Mouse (Mus musculus): ENCODE results near the gene Fbxl17. TPM values are rescaled to one million over a fixed set of nuclear protein-coding genes. Genes with fewer than 3 reads are reported as not detected.

Gene Fbxl17
- polyA plus RNA-seq, 1 experiment from 2014 or later = 7.0 TPM

GRCm38 (mm10) chr17:63158436-63158835 is 341.4 kb downstream of the Fbxl17 start:
- H3K9me3 ChIP-seq = no peaks in the 10 kb centered on the region
- no peak overlapping the region for H3K4me3 ChIP-seq (replicated peaks)
- H3K9ac ChIP-seq = no peak overlapping the region
- WGBS = 79% methylated on average over 3 of the region's 3 CpGs
- no peak overlapping the region for H3K4me2 ChIP-seq
- H3K27ac ChIP-seq = no peak overlapping the region
- H3K4me1 ChIP-seq = peaks cover 30% of the 10 kb centered on the region
- ATAC-seq (ENCODE audit: low FRiP score) = no peak
- H3K36me3 ChIP-seq (replicated peaks) = no peaks in the 10 kb centered on the region
- peaks cover 6% of the 10 kb centered on the region; the same call in 1 of the 2 replicates for H3K27me3 ChIP-seq

- H3K9me3 ChIP-seq = no peaks in the 10 kb centered on the region
- no peaks in the 10 kb centered on the region for H3K36me3 ChIP-seq (replicated peaks)
- no peak overlapping the region for H3K9ac ChIP-seq
- ATAC-seq (ENCODE audit: low FRiP score) = peak; percentile 81
- WGBS = 34% methylated on average over 6 of the region's 6 CpGs
- peaks cover 30% of the 10 kb centered on the region for H3K4me1 ChIP-seq
- no peak overlapping the region for H3K4me3 ChIP-seq (replicated peaks)
- H3K27me3 ChIP-seq = peaks cover 6% of the 10 kb centered on the region; the same call in 1 of the 2 replicates
- no peak overlapping the region for H3K4me2 ChIP-seq
- H3K27ac ChIP-seq = no peak overlapping the region
Observed at GRCm38 (mm10) chr17:63157906-63158305, 341.9 kb downstream of the Fbxl17 start.

- Histone ChIP-seq H3K27ac (no peak overlapping the region), H3K4me3 (replicated peaks) (no peak overlapping the region), H3K9me3 (no peaks in the 10 kb centered on the region), H3K9ac (no peak overlapping the region), H3K4me1 (peaks cover 26% of the 10 kb centered on the region), H3K36me3 (replicated peaks) (no peaks in the 10 kb centered on the region), H3K4me2 (no peak overlapping the region), H3K27me3 (peaks cover 6% of the 10 kb centered on the region; the same call in 1 of the 2 replicates)
- WGBS = 96% methylated on average over 7 of the region's 7 CpGs
- no peak for ATAC-seq (ENCODE audit: low FRiP score)
Observed at GRCm38 (mm10) chr17:63157019-63157418, 342.8 kb downstream of the Fbxl17 start.

GRCm38 (mm10) chr17:63146514-63146913 is 353.3 kb downstream of the Fbxl17 start:
- peaks cover 48% of the 10 kb centered on the region for H3K4me1 ChIP-seq
- peak overlapping the region; percentile 92 for H3K27ac ChIP-seq
- no peaks in the 10 kb centered on the region for H3K36me3 ChIP-seq (replicated peaks)
- H3K4me3 ChIP-seq (replicated peaks) = no peak overlapping the region
- H3K9me3 ChIP-seq = no peaks in the 10 kb centered on the region
- 0 out of 2 replicates have a peak, but pooled peaks cover 6% of the 10 kb centered on the region for H3K27me3 ChIP-seq
- no peak overlapping the region for H3K9ac ChIP-seq
- ATAC-seq (ENCODE audit: low FRiP score) = peak; percentile 52
- H3K4me2 ChIP-seq = no peak overlapping the region
- WGBS = 22% methylated on average over 2 of the region's 2 CpGs

GRCm38 (mm10) chr17:63145751-63146491 is 353.9 kb downstream of the Fbxl17 start:
- Histone ChIP-seq H3K36me3 (replicated peaks) (no peaks in the 10 kb centered on the region), H3K4me2 (peak overlapping the region; percentile 37), H3K4me3 (replicated peaks) (no peak overlapping the region), H3K27me3 (0 out of 2 replicates have a peak, but pooled peaks cover 6% of the 10 kb centered on the region), H3K27ac (peak overlapping the region; percentile 92), H3K9ac (no peak overlapping the region), H3K9me3 (no peaks in the 10 kb centered on the region), H3K4me1 (peaks cover 48% of the 10 kb centered on the region)
- peak; percentile 36 for ATAC-seq (ENCODE audit: low FRiP score)
- 11% methylated on average over 12 of the region's 12 CpGs for WGBS

GRCm38 (mm10) chr17:63145311-63145741 is 354.5 kb downstream of the Fbxl17 start:
- Histone ChIP-seq H3K4me2 (peak overlapping the region; percentile 37), H3K9ac (no peak overlapping the region), H3K36me3 (replicated peaks) (no peaks in the 10 kb centered on the region), H3K9me3 (no peaks in the 10 kb centered on the region), H3K4me1 (peaks cover 48% of the 10 kb centered on the region), H3K4me3 (replicated peaks) (no peak overlapping the region), H3K27ac (peak overlapping the region; percentile 92), H3K27me3 (0 out of 2 replicates have a peak, but pooled peaks cover 6% of the 10 kb centered on the region)
- WGBS = 6% methylated on average over 5 of the region's 5 CpGs
- ATAC-seq (ENCODE audit: low FRiP score) = peak; percentile 90

- Histone ChIP-seq H3K4me2 (peak overlapping the region; percentile 17; the same call in 1 of the 2 replicates), H3K27me3 (0 out of 2 replicates have a peak, but pooled peaks cover 6% of the 10 kb centered on the region), H3K4me1 (peaks cover 44% of the 10 kb centered on the region), H3K9me3 (no peaks in the 10 kb centered on the region), H3K36me3 (replicated peaks) (no peaks in the 10 kb centered on the region), H3K4me3 (replicated peaks) (no peak overlapping the region), H3K9ac (no peak overlapping the region), H3K27ac (peak overlapping the region; percentile 62; the same call in 1 of the 2 replicates)
- WGBS = 20% methylated on average over 7 of the region's 7 CpGs
- no peak for ATAC-seq (ENCODE audit: low FRiP score)
Observed at GRCm38 (mm10) chr17:63143825-63144224, 356.0 kb downstream of the Fbxl17 start.

GRCm38 (mm10) chr17:63134805-63135204 is 365.0 kb downstream of the Fbxl17 start:
- Histone ChIP-seq H3K4me3 (replicated peaks) (no peak overlapping the region), H3K27ac (no peak overlapping the region), H3K9ac (no peak overlapping the region), H3K4me1 (no peaks in the 10 kb centered on the region), H3K36me3 (replicated peaks) (no peaks in the 10 kb centered on the region), H3K27me3 (no peaks in the 10 kb centered on the region), H3K9me3 (0 out of 2 replicates have a peak, but pooled peaks cover 3% of the 10 kb centered on the region), H3K4me2 (no peak overlapping the region)
- no peak for ATAC-seq (ENCODE audit: low FRiP score)
- 90% methylated on average over 5 of the region's 5 CpGs for WGBS

- H3K4me1 ChIP-seq = peaks cover 12% of the 10 kb centered on the region; the same call in 1 of the 2 replicates
- 84% methylated on average over 2 of the region's 2 CpGs for WGBS
Observed at GRCm38 (mm10) chr17:63122427-63122826, 377.4 kb downstream of the Fbxl17 start.

GRCm38 (mm10) chr17:63119701-63120100 is 380.1 kb downstream of the Fbxl17 start:
- peaks cover 15% of the 10 kb centered on the region; the same call in 1 of the 2 replicates for H3K4me1 ChIP-seq
- no peak for ATAC-seq (ENCODE audit: low FRiP score)
- WGBS = 80% methylated on average over 3 of the region's 3 CpGs
- H3K36me3 ChIP-seq (replicated peaks) = no peaks in the 10 kb centered on the region
- H3K4me2 ChIP-seq = no peak overlapping the region
- H3K9ac ChIP-seq = no peak overlapping the region
- H3K27ac ChIP-seq = no peak overlapping the region
- no peaks in the 10 kb centered on the region for H3K27me3 ChIP-seq
- no peak overlapping the region for H3K4me3 ChIP-seq (replicated peaks)
- no peaks in the 10 kb centered on the region for H3K9me3 ChIP-seq

More at GRCm38 (mm10) chr17:63122427-63122826, 377.4 kb downstream of the Fbxl17 start:
- H3K9ac ChIP-seq = no peak overlapping the region
- H3K27ac ChIP-seq = no peak overlapping the region
- no peak for ATAC-seq (ENCODE audit: low FRiP score)
- no peaks in the 10 kb centered on the region for H3K36me3 ChIP-seq (replicated peaks)
- no peak overlapping the region for H3K4me3 ChIP-seq (replicated peaks)
- H3K27me3 ChIP-seq = no peaks in the 10 kb centered on the region
- H3K4me2 ChIP-seq = no peak overlapping the region
- no peaks in the 10 kb centered on the region for H3K9me3 ChIP-seq

GRCm38 (mm10) chr17:63119077-63119476 is 380.7 kb downstream of the Fbxl17 start:
- H3K9ac ChIP-seq = no peak overlapping the region
- H3K27ac ChIP-seq = no peak overlapping the region
- no peak overlapping the region for H3K4me2 ChIP-seq
- H3K9me3 ChIP-seq = no peaks in the 10 kb centered on the region
- H3K4me3 ChIP-seq (replicated peaks) = no peak overlapping the region
- no peaks in the 10 kb centered on the region for H3K36me3 ChIP-seq (replicated peaks)
- H3K27me3 ChIP-seq = no peaks in the 10 kb centered on the region
- 39% methylated on average over 7 of the region's 7 CpGs for WGBS
- H3K4me1 ChIP-seq = peaks cover 15% of the 10 kb centered on the region; the same call in 1 of the 2 replicates
- peak; percentile 49; the same call in 1 of the 2 replicates for ATAC-seq (ENCODE audit: low FRiP score)

GRCm38 (mm10) chr17:63117130-63117529 is 382.7 kb downstream of the Fbxl17 start:
- H3K36me3 ChIP-seq (replicated peaks) = no peaks in the 10 kb centered on the region
- H3K9me3 ChIP-seq = no peaks in the 10 kb centered on the region
- WGBS = 77% methylated on average over 5 of the region's 5 CpGs
- no peak overlapping the region for H3K9ac ChIP-seq
- peaks cover 15% of the 10 kb centered on the region; the same call in 1 of the 2 replicates for H3K4me1 ChIP-seq
- no peak overlapping the region for H3K4me3 ChIP-seq (replicated peaks)
- H3K4me2 ChIP-seq = no peak overlapping the region
- H3K27ac ChIP-seq = no peak overlapping the region
- peaks cover 5% of the 10 kb centered on the region; the same call in 1 of the 2 replicates for H3K27me3 ChIP-seq
- 0 out of 2 replicates have a peak, but pooled peaks have one; percentile 44 for ATAC-seq (ENCODE audit: low FRiP score)

Measured in forebrain, embryonic 12.5 days (tissue).